Mouse (Mus musculus) liver, adult 2 months (tissue): ENCODE measurements around the gene Kdm5b. TPM values are rescaled to one million over a fixed set of nuclear protein-coding genes. Genes with fewer than 3 reads are reported as not detected.

Source experiments
- DNase-seq: peaks from one replicate; pipeline ENCODE4 v3.0.0-alpha.2; 2011; ENCODE audit warnings: low read depth, low spot score; ENCODE audit errors: extremely low read depth
- H3K27ac ChIP-seq: fragments of 200-500 bp; replicated peaks from 2 replicates; pipeline ENCODE4 v1.5.1; 2012; ENCODE audit warnings: low read depth, mild to moderate bottlenecking, control low read depth, inconsistent platforms, low read length; ENCODE audit not compliant: insufficient read depth
- H3K27me3 ChIP-seq: fragments of 200-500 bp; 2 replicates; pipeline ENCODE4 v1.6.1; 2012; ENCODE audit warnings: mild to moderate bottlenecking, moderate library complexity, low read length, inconsistent platforms; ENCODE audit not compliant: control insufficient read depth, insufficient read depth
- H3K36me3 ChIP-seq: fragments of 200-500 bp; 2 replicates; pipeline ENCODE4 v1.6.1; 2012; ENCODE audit warnings: low read length, inconsistent platforms; ENCODE audit not compliant: control insufficient read depth, insufficient read depth
- H3K4me1 ChIP-seq: fragments of 200-500 bp; 2 replicates; pipeline ENCODE4 v1.6.1; 2011; ENCODE audit warnings: low read length; ENCODE audit not compliant: control insufficient read depth, insufficient read depth
- H3K4me3 ChIP-seq: fragments of 200-500 bp; 2 replicates; pipeline ENCODE4 v1.5.1; 2011; ENCODE audit warnings: low read depth, mild to moderate bottlenecking, control low read depth, low read length, moderate library complexity; ENCODE audit not compliant: insufficient read depth
- H3K79me2 ChIP-seq: fragments of 200-500 bp; 2 replicates; pipeline ENCODE4 v1.6.1; 2012; ENCODE audit warnings: inconsistent platforms, mild to moderate bottlenecking, low read length, moderate library complexity; ENCODE audit not compliant: control insufficient read depth, insufficient read depth
- H3K9ac ChIP-seq: fragments of 200-500 bp; 2 replicates; pipeline ENCODE4 v1.6.1; 2012; ENCODE audit warnings: low read depth, mild to moderate bottlenecking, control low read depth, inconsistent platforms, low read length
- CTCF ChIP-seq: fragments of 200-500 bp; IDR thresholded peaks from 2 replicates; pipeline ENCODE4 v1.5.1; 2011; ENCODE audit warnings: low read depth, low read length, control low read depth
- POLR2A ChIP-seq: fragments of 200-500 bp; IDR thresholded peaks from 2 replicates; pipeline ENCODE4 v1.6.1; 2011; ENCODE audit warnings: low read length, control low read depth; ENCODE audit not compliant: insufficient read depth; ENCODE audit errors: extremely low read depth
- WGBS: fragments of 180-500 bp; shearing (Covaris S2); methylation state at CpG from one replicate; pipeline ENCODE4 v1.1.7; 2018; 5-methylcytosine and 5-hydroxymethylcytosine counted together
- polyA plus RNA-seq: library from polyadenylated mRNA; depleted of rRNA; stranded (reverse); fragments of >200 nt; gene quantifications from 2 replicates; pipeline ENCODE4 v1.2.3, GENCODE M21; 2012
- total RNA-seq: library from RNA; depleted of rRNA; stranded (reverse); fragments of >200 nt; gene quantifications from 2 replicates; pipeline ENCODE4 v1.2.3, GENCODE M21; 2014

The Kdm5b gene
- total and polyA plus RNA-seq, 2 experiments: 6.8 to 9.2 TPM

GRCm38 (mm10) chr1:134559226-134559625 is 745 bp upstream of the Kdm5b start:
- no peak for DNase-seq
- Histone ChIP-seq H3K4me1 (peaks cover 8% of the 10 kb centered on the region; the same call in 1 of the 2 replicates), H3K27me3 (no peaks in the 10 kb centered on the region), H3K79me2 (peaks cover 22% of the 10 kb centered on the region), H3K9ac (no peak overlapping the region), H3K4me3 (no peak overlapping the region), H3K36me3 (no peaks in the 10 kb centered on the region), H3K27ac (no peak overlapping the region)
- 93% methylated on average over 3 of the region's 3 CpGs for WGBS
- TF ChIP-seq CTCF (no peak), POLR2A (no peak)

- peaks cover 9% of the 10 kb centered on the region; the same call in 1 of the 2 replicates for H3K4me1 ChIP-seq
- TF ChIP-seq CTCF (no peak), POLR2A (no peak)
- under 1% methylated on average over 50 of the region's 50 CpGs for WGBS
- peak overlapping the region; percentile 68 for H3K4me3 ChIP-seq
- no peak for DNase-seq
- peak overlapping the region; percentile 69 for H3K27ac ChIP-seq
- no peaks in the 10 kb centered on the region for H3K27me3 ChIP-seq
- H3K36me3 ChIP-seq: no peaks in the 10 kb centered on the region
- H3K9ac ChIP-seq: peak overlapping the region; percentile 84
- H3K79me2 ChIP-seq: peaks cover 27% of the 10 kb centered on the region
Measured at GRCm38 (mm10) chr1:134560396-134560795, 425 bp downstream of the Kdm5b start.

- DNase-seq: peak; percentile 58
- peaks cover 10% of the 10 kb centered on the region; the same call in 1 of the 2 replicates for H3K4me1 ChIP-seq
- H3K36me3 ChIP-seq: no peaks in the 10 kb centered on the region
- TF ChIP-seq CTCF: no peak
- no peak for TF ChIP-seq POLR2A
- H3K27me3 ChIP-seq: no peaks in the 10 kb centered on the region
- WGBS: under 1% methylated on average over 63 of the region's 76 CpGs
- peaks cover 27% of the 10 kb centered on the region for H3K79me2 ChIP-seq
- H3K9ac ChIP-seq: peak overlapping the region; percentile 84
- peak overlapping the region; percentile 68 for H3K4me3 ChIP-seq
- H3K27ac ChIP-seq: peak overlapping the region; percentile 69
Measured at GRCm38 (mm10) chr1:134560801-134561769, 1.1 kb downstream of the Kdm5b start.

- H3K79me2 ChIP-seq: peaks cover 27% of the 10 kb centered on the region
Measured at GRCm38 (mm10) chr1:134561770-134562143, 1.8 kb downstream of the Kdm5b start.

GRCm38 (mm10) chr1:134562457-134562856 is 2.5 kb downstream of the Kdm5b start:
- no peak overlapping the region for H3K9ac ChIP-seq
- no peaks in the 10 kb centered on the region for H3K36me3 ChIP-seq
- no peak for DNase-seq
- H3K4me3 ChIP-seq: no peak overlapping the region
- no peaks in the 10 kb centered on the region for H3K27me3 ChIP-seq
- TF ChIP-seq CTCF (no peak), POLR2A (no peak)
- no peak overlapping the region for H3K27ac ChIP-seq
- H3K79me2 ChIP-seq: peaks cover 33% of the 10 kb centered on the region
- peaks cover 10% of the 10 kb centered on the region; the same call in 1 of the 2 replicates for H3K4me1 ChIP-seq

More at GRCm38 (mm10) chr1:134561770-134562143, 1.8 kb downstream of the Kdm5b start:
- Histone ChIP-seq H3K9ac (no peak overlapping the region; the same call in 1 of the 2 replicates), H3K4me1 (peaks cover 11% of the 10 kb centered on the region; the same call in 1 of the 2 replicates), H3K27ac (no peak overlapping the region), H3K36me3 (no peaks in the 10 kb centered on the region), H3K4me3 (peak overlapping the region; percentile 68; the same call in 1 of the 2 replicates), H3K27me3 (no peaks in the 10 kb centered on the region)
- DNase-seq: no peak
- TF ChIP-seq CTCF (no peak), POLR2A (no peak)
- 28% methylated on average over 7 of the region's 7 CpGs for WGBS
